Mouse (Mus musculus) left cerebral cortex, adult 9 months (tissue): Measurements from ENCODE around the gene Susd1.
A peak's percentile ranks its signal among the peaks of the same experiment; 100 is the strongest.

Experiments
- DNase-seq, 2 experiments: peaks; one replicate each; pipeline ENCODE4 v3.0.0; 2022; ENCODE audit warnings: low spot score in 2 of 2

Susd1 gene

DNA sequence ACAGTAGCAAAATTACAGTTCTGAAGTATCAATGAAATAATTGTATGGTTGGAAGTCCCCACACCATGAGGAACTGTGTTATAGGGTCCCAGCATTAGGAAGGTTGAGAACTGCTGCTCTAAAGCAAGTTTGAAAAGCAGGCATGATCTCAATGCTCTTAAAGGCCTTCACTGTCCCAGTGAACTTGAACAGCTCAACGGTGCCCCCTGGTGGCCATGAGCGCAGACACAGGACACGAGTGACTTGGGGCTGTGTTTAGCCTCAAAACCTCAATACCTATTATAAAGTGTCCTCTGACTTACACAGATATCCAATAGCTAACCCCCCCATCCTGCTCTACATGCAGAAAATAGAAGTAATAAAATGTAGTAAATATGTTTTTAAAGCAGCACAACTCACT lies 97.7 kb downstream of the Susd1 start:
- peak in 1 of 2 experiments; percentile 85 for DNase-seq

DNA sequence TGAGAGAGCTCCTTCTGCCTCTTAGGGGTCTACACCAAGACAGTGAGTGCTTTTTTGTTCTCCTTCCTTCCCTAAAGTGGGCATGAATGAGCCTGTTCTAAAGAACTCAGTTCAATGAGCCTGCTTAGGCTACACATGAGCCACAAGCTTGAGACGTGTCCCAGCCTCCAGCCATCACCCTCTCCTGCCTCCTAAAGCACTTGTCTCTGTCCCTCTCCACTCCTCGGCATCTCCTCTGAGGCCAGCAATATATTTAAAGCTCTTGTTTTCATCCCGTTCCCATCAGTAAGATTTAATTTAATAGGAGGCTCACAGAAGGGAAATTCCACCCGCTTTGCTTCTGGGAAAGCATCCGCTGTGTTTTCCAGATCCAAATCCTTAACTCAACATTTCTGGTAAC lies 98.4 kb downstream of the Susd1 start:
- DNase-seq: no peak

DNA sequence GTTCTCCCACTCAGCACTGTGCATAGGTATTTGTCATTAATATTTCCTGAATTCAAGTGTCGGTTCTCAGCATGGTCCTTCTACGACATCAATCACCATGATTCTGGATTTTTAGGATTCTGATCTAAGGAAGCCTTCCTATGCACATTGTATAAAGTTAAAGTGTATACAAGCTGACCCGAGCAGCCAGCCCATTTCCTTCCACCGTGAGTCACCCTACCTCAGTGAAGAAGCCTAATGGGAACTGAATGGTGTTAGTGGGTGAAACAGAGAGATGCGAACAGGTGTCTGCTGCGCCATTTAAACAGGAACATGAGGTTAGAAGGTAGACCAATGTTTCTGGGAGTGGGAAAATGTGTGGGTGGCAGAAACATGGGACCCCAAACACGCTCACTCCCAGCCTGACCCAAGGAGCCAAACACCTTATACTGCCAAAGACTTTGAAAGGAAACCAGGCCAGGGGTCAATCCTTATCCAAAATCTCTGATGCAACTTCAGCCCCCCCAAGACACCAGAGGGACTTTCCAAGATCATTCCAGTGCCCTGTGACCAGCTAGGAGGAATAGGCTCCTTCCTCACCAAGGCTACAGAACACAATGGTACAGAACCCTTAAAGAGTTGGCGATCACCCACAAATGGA lies 99.4 kb downstream of the Susd1 start:
- no peak for DNase-seq

DNA sequence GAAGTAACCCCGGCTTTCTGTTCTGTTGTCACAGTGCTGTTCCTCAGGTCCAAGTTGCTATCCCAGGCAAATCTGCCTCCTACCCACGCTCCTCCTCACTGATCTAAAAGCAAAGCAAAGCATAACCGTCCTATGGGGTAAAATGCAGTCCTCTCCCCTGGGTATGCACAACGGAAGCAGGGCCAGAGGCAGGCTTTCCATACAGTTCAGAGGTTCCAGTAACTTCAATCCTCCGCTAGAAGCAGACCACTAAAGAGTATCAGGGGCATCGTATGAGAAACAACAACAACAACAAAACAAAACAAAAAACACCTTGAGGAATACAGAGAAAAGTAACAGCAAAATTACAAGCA lies 100.9 kb downstream of the Susd1 start:
- DNase-seq: no peak

DNA sequence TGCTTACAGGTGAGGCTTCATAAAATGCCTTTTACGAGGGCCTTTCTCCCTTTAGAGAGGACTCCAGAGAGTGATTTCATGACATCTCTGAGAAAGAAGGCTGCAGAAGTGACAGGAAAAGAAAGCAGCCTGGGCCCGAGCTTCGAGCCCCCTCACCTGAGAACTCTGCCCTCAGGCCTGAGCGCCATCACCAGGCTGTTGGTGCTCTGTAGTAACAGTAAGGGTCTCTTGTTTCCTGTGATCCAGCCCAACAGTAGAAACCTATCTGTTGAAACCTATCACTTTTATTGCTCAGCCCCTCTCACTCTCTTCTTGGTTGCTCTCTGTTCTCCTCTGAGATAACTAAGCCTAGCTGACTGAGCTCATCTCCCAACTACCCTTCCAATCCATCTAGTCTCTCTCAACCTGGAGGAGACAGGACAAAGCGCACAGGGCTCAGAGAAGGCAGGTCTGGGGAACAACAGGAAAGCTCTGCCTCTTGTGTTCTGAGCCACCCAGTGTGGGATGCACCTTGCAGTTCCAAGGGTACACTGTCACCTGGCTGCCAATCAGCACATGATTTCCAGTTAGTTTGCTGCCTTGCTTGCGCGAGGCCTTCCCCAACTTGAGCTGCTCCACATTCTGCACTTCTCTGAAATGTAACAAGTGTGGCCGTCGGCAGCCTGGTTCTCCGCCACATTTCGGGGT lies 101.4 kb downstream of the Susd1 start:
- no peak for DNase-seq

DNA sequence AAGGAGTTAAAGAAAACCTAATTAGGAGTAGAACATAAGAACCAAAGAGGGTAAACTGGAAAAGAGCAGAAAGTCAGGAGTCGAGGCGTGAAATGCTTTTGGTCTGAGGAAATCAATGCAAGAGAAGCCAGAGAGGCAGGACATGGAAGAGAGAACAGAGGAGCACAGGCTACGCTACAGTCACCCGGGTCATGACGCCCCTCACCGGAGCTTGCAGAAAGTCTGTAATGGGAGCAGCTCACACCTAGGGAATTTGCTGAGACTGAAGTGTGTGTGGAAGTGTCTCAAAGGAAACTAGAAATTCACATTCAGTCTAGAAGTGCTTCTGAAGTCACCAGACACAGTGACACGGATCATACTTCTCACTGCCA lies 102.0 kb downstream of the Susd1 start:
- no peak for DNase-seq

DNA sequence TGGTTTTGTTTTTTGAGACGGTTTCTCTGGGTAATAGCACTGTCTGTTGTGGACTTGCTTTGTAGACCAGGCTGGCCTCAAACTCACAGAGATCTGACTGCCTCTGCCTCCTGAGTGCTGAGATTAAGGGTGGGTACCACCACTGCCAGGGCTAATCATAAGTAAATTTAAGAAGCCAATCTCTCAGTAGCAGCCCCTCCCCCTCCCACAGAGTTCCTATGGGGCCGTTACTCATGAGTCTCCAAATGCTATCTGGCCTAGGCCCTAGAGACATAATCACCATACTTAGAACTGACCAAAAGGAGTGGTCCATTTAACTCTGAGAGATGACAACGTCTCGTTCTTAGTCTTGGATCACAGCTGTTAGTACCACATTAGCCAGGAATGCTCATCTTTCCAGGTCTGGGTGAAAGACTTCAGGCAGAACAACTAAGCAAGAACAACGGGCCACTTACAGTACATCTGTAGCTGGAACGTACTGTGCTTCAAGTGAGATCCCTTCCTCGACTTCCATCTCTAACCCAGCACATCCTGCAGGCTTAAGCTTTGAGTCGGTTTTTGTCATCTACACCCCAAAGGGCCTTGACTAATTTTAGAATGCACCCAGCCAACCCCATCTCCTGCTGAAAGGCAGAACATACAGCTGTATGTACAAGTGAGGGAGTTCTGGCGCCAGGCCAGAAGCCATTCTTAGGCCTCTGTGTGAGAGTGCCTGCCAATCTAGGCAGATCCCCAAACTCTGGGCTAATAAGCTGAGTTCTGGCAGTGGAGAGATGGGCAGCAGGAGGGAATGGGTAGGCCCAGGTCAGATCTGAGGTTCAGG lies 102.6 kb downstream of the Susd1 start:
- peak in 1 of 2 experiments; percentile 36 for DNase-seq

DNA sequence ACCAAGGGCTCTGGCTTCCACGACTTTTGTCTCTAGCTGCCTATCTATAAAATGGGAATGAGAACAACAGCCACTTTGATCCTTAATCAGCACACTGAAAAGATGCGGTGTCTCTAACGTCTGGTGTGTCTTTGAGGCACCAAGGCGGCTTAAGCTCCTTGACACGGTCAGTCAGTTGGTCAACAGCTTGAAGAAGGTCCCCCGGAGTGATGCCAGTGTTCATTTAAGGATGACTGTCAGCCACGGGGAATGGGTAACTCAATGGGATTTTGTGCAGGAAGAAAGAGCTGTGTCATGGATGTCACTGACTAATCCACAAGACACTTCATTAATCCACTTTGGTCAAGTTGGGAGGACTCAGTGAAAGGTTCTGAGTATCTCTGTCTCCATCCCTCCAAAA lies 103.3 kb downstream of the Susd1 start:
- DNase-seq: no peak

DNA sequence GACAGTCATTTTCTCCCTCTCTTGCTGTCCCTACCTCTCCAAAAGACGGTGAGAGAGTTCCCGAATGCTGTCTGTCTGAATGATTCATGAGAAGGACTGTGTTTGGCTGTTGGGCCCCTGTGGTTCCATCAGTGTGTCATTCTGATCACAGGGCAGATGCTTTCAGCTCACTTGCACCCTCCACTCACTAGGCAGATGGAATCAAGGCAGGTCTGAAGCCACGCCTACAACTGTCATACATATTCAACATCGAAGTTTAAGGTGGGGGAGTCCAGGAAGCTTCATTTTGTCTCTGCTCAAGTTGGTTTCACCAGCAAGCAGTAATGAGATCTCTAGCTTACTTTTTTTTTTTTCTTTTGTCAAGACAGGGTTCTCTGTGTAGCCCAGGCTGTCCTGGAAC lies 104.2 kb downstream of the Susd1 start:
- no peak for DNase-seq

DNA sequence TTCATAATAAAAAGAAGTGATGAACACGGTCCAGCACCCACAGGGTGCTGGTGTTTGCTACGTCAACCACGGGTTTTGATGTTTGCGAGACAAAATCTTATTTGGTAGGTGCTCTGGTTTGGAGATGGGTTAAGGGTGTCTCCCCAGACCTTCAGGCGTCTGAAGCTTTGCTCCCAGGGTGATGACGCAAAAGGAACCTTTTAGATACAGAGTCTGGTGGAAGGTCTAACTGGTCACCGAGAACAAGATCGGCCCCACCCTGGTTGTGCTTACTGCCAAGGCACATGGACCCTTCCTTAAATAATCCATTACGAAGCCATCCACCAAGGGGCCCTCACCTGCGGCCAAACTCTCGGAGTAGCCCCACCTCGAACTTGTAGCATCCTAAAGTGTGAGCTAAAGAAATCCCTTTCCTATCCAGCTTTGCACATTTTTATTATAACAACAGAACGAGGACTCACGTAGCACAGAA lies 105.0 kb downstream of the Susd1 start:
- no peak for DNase-seq

DNA sequence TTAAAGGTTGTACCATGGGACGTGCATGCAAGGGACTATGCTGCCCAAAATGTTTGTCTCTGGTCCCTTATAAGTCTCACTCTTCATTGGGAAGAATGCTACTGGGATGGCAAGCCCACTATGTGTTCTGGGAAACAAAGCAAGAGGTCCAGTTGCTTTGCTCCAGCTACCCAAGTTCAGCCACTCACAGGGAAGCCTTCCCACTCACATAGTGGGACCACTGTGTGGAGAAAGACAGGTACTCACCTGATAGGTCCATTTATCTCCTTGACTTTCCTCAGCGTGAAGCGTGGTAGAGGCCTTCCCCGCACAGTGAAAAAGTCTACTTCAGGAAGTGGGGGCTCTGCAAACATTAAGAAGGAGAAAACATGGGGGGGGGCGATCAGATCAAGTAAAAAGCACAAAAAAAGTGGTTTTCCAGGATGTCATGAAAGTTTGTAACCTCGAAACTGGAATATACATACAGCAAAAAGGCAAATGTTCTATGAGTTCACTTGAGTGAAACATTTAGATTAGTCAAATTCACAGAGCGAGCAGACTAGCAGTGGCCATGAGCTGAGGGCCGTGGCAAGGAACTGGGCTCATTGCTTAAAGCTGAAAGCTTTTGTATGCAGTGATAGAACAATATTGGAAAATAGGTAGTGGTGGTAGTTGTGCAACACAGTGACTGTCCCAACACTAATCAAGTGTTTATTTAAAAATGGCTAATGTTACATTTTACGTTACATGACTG lies 105.6 kb downstream of the Susd1 start:
- DNase-seq: no peak

DNA sequence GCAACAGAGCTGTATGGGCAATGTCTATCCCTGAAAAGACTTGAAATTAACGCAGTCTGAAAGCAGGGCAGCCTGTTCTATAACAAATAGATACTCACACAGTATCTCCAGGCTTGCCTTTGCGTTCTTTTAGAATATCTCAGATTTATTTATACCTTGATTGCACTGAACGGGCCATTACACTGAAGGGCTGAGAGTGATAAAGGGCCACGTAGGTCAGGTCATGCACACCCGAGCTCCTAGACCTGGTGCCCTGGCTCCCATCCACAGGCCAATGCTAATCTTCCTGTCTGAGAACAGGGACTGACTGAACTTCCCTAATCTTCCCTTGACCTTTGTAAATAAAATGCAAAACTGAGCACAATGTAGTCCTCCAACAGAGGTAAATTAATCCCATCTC lies 106.3 kb downstream of the Susd1 start:
- DNase-seq: no peak

DNA sequence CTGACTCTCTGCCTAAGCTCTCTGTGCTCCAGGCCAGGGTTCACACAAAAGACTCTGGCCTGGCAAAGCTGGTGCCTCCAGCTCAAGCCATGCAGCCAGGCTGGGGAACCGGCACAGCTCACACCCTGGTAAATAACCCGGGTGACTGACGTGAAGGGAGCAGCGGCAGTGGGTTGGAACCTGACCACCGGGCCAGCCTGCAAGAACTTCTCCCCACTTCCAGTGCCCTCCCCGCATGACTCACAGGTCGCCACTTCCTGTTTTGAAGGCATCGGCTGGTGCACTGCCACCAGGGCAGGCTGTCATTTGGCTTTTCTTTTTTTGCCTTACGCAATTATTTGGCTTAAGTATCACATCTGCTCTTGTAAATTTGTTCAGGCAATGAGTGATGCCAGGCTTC lies 106.8 kb downstream of the Susd1 start:
- peak in 1 of 2 experiments; percentile 47 for DNase-seq

DNA sequence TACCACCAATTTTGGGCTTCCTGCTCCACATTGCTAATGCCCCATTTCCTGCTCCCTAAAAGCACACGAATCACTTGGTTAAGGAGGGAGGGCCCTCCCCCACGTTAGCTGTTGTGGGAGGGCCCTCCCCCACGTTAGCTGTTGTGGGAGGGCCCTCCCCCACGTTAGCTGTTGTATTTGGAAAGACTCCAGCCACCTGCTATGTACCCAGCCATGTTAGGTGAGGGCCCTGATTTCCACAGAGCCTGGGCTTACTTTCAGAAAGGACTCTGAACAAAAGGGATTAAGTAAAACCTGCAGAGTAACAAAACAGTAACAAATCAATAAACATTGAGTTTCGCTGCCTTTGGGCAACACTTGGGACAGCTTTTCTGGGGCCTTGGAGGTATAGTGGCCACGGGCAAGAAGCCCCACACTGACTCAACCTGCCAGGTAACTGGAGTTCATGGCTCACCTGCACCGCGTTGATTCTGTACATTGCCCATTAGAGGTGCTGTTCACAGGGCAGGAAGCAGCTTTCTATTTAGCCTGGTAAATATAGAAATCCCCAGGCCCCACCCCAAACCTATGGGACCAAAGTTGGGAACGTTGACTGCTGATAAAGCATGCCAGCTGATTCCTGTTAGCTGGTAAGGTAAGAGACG lies 107.3 kb downstream of the Susd1 start:
- DNase-seq: no peak

DNA sequence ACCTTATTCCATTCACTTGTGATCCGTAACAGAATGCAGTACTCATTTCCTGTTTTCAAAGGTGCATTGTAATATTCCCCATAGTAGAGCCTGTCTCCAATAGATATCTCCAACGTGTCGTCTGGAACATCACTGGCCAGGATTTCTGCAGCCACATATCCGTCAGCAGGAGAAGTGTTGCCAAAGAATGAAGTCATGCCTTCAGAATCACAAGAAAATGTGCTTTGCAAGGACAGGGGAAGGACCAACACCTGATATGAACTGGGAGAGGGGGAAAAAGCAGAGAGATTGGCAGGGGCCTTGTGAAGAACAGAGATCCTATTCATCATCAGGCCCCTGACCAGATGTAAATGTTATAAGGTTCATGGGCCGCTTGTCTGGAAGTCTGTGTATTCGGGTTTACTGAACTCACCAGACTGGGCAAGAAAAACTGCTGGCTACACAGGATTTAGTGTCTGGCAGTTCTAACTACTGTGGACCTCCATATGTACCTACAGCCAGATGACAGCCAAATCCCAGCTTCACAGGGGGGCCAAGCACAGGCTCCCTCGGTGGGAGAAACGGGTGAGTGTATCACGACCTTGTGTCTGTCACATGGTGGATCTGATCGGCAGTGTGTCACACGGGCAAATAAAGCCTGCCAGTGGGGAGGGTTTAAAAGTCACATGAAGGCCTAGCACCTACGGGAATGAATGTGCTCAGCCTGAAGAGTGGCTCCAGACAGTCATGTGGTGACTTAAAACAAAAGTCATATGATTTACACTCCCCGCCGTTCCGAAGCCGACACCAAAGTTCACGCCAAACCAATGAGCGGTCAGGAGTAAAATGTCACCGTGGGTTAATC lies 108.8 kb downstream of the Susd1 start:
- no peak for DNase-seq

DNA sequence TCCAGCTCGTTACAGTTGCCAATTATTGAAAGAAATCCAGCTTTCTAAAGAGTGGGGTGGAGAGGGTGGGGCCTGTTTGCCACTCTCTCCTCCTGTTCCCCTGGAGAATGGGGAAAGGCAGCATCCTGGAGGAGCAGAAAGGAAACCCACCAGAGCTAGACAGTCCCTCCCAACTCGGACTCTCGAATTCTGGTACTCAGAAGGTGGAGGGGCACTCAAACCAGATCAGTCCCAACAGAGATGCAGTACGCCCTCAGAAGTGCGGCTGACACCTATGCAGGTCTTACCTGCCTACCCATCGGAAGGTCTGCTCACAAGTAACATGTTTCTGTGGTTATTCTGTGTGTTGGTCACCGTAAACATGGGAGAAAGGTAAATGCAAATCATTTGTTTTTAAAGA lies 109.6 kb downstream of the Susd1 start:
- DNase-seq: no peak

DNA sequence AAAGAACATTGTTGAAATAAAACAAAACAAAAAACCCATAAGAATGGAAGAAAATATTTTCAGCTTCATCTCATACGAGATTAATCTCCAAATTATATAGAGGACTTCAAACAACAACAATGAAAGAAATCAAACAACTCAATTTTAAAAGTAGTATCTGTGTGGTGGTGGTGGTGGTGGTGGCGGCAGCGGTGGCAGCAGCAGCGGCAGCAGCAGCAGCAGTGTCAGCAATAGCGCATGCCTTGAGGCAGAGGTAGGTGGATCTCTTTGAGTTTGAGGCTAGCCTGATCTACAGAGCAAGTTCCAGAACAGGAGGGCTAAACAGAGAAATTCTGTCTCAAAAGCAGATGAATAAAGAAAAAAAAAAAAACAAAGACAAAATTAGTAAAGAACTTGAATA lies 110.4 kb downstream of the Susd1 start:
- DNase-seq: no peak

DNA sequence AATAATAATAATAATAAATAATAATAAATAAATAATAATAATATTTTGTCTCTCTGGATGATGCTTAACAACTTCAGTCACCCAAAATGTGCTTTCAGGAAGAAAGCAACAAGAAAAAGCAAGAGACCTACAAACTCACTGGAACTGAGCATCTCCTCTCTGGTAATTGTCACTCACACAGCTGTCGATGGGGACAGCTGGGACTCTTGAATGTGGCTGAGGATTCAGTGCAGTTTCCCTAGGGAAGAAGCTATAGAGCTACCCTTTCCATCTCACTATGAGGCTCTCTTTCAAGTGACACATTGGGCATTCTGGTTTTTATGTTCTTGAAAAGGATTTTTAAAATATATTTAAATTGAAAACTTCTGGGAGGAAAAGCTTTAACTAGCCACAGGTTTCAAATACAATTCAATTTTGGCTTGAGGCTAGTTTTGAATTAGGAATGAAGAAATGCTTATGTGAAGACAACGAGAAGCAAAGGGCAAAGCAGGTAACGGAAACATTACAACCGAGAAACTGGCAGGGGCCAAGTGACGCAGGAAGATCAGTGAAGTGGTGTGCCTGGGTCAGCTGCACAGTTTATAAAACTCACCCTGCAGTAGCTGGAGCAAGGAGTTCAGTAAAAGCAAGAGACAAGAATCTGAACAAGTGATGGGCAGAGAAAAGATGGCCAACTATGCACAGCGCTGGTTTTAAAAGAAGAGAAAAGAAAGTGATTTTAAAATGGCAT lies 112.2 kb downstream of the Susd1 start:
- no peak for DNase-seq

DNA sequence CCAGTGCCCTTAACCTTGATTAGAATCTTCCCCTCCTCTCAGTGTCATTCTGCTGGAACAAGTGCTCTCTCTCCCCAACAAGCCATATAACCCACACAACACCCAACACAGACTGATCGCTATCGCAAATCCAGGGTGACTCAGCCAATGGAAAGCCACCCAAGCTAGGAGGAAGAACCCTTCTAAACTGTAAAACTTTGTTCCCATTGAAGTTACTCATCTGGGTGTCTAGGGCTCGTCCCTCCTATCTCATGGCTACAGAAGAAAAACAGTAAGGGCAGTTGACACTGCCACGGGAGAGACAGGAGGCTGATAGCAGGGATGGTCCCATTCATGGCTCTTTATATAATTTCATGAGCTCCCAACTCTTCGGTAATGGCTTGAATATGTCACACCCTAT lies 114.1 kb downstream of the Susd1 start:
- no peak for DNase-seq

DNA sequence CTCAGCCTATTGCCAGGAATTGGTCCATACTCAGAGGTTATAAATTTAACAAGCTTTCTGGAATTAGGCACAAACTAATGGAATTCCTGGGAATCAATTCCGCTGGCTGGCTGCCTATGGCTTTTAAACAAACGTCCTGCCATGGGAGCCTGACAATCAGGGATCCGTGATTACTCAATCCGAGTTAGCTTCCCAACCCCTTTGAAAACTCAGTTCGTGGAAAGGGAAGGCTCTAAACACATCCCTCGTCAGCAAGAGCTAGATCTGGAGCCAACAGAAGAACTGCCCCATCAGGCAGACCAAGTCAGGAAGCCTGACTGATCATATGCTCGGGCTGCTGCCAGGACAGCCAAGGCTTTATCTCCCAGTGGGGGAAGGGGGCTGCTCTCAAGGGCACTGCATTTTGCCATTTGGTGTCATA lies 115.2 kb downstream of the Susd1 start:
- DNase-seq: no peak
